Mouse (Mus musculus) kidney, adult 8-10 months (tissue): ENCODE measurements at regions not wholly inside any gene's neighbourhood (a gene's known extent, or its start where the extent isn't known, plus 50 kb on each side); places are given as distances from the start of the nearest gene placed in this dataset.

Experiments used
- DNase-seq, 2 experiments: peaks; one replicate each; pipeline ENCODE4 v3.0.0; 2022

DNA sequence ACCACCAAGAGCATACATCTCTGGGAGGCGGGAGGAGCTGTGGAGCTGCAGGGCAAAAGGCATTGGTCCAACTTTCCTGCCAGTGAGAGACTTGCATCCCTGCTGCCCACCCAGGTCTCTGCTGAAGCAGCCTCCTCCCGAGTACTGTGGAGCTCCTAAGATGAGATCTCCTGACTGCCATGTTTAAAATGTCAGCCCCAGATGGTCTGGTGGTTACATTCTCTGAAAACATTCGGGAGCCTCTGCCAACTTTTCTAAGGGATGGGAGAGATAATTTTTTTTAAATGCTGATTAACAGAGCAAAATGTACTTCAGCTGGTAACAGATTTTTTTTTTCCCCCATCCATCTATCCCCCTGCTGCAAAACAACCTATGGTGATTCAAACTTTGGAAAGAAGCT is 88.4 kb upstream of the Opcml start:
- no peak for DNase-seq

- DNase-seq: no peak
Observed at GRCm38 (mm10) chr9:27704001-27704400, 86.6 kb upstream of the Opcml start.

- DNase-seq: no peak
Observed at GRCm38 (mm10) chr9:27723840-27724408, 66.7 kb upstream of the Opcml start.

DNA sequence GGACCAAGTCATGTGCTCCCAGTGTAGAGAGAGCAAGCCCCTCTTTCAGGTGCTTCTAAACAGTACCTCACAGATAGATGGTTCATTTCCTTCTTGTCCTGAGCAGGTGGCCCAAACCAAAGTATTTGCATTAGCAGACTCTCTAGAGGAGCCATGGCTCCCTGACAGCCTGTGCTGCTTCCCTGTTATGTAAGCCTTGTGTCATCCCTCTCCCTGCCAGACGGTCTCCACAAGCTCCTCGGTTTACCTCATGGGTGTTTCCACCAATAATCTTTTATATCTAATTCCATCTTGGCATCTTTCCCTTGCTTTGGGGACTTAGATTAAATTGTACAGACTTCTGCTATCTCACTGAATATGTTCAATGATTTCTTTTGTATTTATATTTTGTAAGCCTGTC is 66.0 kb upstream of the Opcml start:
- DNase-seq: no peak

GRCm38 (mm10) chr9:27728652-27729557 is 61.7 kb upstream of the Opcml start:
- DNase-seq: no peak

- no peak for DNase-seq
Observed at GRCm38 (mm10) chr9:27729558-27729889, 61.1 kb upstream of the Opcml start.

- peak in 1 of 2 experiments; percentile 33 for DNase-seq
Observed at GRCm38 (mm10) chr9:27739287-27739686, 51.3 kb upstream of the Opcml start.
